In genomic region chr8:85433017-85433393, GRCm38 (mm10) we compare ENCODE assay signal across 8 mouse cellular contexts. TPM values are rescaled to one million over a fixed set of nuclear protein-coding genes. Genes with fewer than 3 reads are reported as not detected.
DNase-seq lines count a peak whose midpoint lies in the region; ATAC-seq and TF ChIP-seq lines count a peak whose summit lies in the region.

No protein-coding gene starts in this region.

- no peaks in the 10 kb centered on the region for H3K27me3 ChIP-seq in liver, adult 2 months (ENCODE audit: control insufficient read depth, insufficient read depth, low read length)
- 0 out of 2 replicates have a peak, but pooled peaks cover 3% of the 10 kb centered on the region for H3K27me3 ChIP-seq in limb, embryonic 12.5 days
- H3K27me3 ChIP-seq in neural tube, embryonic 15.5 days (replicated peaks), result no peaks in the 10 kb centered on the region

- peaks cover 16% of the 10 kb centered on the region for H3K4me1 ChIP-seq in liver, adult 2 months (ENCODE audit: control insufficient read depth, insufficient read depth, low read length)
- peaks cover 24% of the 10 kb centered on the region for H3K4me1 ChIP-seq in limb, embryonic 12.5 days (replicated peaks)
- peaks cover 24% of the 10 kb centered on the region for H3K4me1 ChIP-seq in neural tube, embryonic 15.5 days

- TF ChIP-seq CTCF in liver, adult 2 months (IDR thresholded peaks at IDR 0.05; ENCODE audit: low read depth, low read length), result no peak

- H3K4me3 ChIP-seq in liver, adult 2 months (ENCODE audit: insufficient read depth, low read depth, low read length), result no peak overlapping the region
- peak overlapping the region; percentile 78 for H3K4me3 ChIP-seq in limb, embryonic 12.5 days (replicated peaks)
- H3K4me3 ChIP-seq in neural tube, embryonic 15.5 days (replicated peaks), result peak overlapping the region; percentile 61

- no peak for TF ChIP-seq POLR2A in liver, adult 2 months (IDR thresholded peaks at IDR 0.05; ENCODE audit: extremely low read depth, insufficient read depth, low read length)

- peak overlapping the region; percentile 62 for H3K4me2 ChIP-seq in limb, embryonic 12.5 days
- peak overlapping the region; percentile 58 for H3K4me2 ChIP-seq in neural tube, embryonic 15.5 days

- H3K36me3 ChIP-seq in liver, adult 2 months (ENCODE audit: control insufficient read depth, insufficient read depth, low read length), result no peaks in the 10 kb centered on the region
- no peaks in the 10 kb centered on the region for H3K36me3 ChIP-seq in limb, embryonic 12.5 days
- no peaks in the 10 kb centered on the region for H3K36me3 ChIP-seq in neural tube, embryonic 15.5 days

- WGBS in liver, adult 2 months, result under 1% methylated on average over 6 of the region's 6 CpGs
- WGBS in limb, embryonic 12.5 days, result 4% methylated on average over 6 of the region's 6 CpGs
- WGBS in neural tube, embryonic 15.5 days, result 3% methylated on average over 6 of the region's 6 CpGs

- ATAC-seq in erythroblast, adult 5-6 weeks (replicated peaks; ENCODE audit: low FRiP score, poor library complexity, severe bottlenecking), result peak; percentile 42
- ATAC-seq in limb, embryonic 12.5 days (ENCODE audit: insufficient number of reproducible peaks, insufficient read depth, low FRiP score, low TSS enrichment, low read depth), result peak; percentile 68
- ATAC-seq in neural tube, embryonic 15.5 days (ENCODE audit: low FRiP score), result peak; percentile 64

- no peaks in the 10 kb centered on the region for H3K9me3 ChIP-seq in limb, embryonic 12.5 days
- no peaks in the 10 kb centered on the region for H3K9me3 ChIP-seq in neural tube, embryonic 15.5 days (replicated peaks)

- H3K27ac ChIP-seq in liver, adult 2 months (replicated peaks; ENCODE audit: insufficient read depth, low read depth, low read length), result 0 out of 2 replicates have a peak overlapping the region, but pooled peaks have one; percentile 17
- H3K27ac ChIP-seq in limb, embryonic 12.5 days, result no peak overlapping the region
- peak overlapping the region; percentile 90 for H3K27ac ChIP-seq in neural tube, embryonic 15.5 days (replicated peaks)

- peaks cover 7% of the 10 kb centered on the region; the same call in 1 of the 2 replicates for H3K79me2 ChIP-seq in liver, adult 2 months (ENCODE audit: control insufficient read depth, insufficient read depth, low read length)

- H3K9ac ChIP-seq in liver, adult 2 months (ENCODE audit: low read depth, low read length), result no peak overlapping the region
- 0 out of 2 replicates have a peak overlapping the region, but pooled peaks have one; percentile 37 for H3K9ac ChIP-seq in limb, embryonic 12.5 days (replicated peaks)
- H3K9ac ChIP-seq in neural tube, embryonic 15.5 days (replicated peaks), result peak overlapping the region; percentile 67; the same call in 1 of the 2 replicates

- no peak for DNase-seq in liver, adult 2 months (ENCODE audit: extremely low read depth, low read depth, low spot score)
- DNase-seq in liver, result no peak
- no peak for DNase-seq in layer of hippocampus, adult 11-12 months (ENCODE audit: low spot score)
- DNase-seq in T-cell, adult 2 months (ENCODE audit: low spot score), result no peak
- no peak for DNase-seq in adrenal gland, adult (ENCODE audit: inconsistent age in 2 of 2, low spot score in 1 of 2)

RNA-seq across cellular contexts. Expression of gene 4921524J17Rik, which starts 0.4 kb away (rescaled TPM):
- 6.2 and 8.6 TPM in 2 replicates for total RNA-seq in liver, adult 2 months (2014; rRNA removed)
- polyA plus RNA-seq in liver, adult 2 months (2012; rRNA removed), result 2.9 TPM in 2 replicates
- total RNA-seq in erythroblast, adult 5-6 weeks (2015; ENCODE audit: low replicate concordance), result 9.4 and 22.5 TPM in 2 replicates
- 8.3 and 15.9 TPM in 2 replicates for total RNA-seq in erythroblast, adult 5-6 weeks (2017; ENCODE audit: low replicate concordance)
- polyA plus RNA-seq in limb, embryonic 12.5 days (2016; fragmentation: Nextera tagmentation; extraction: Ambion mirVana), result 53.5 TPM in 2 replicates
- 37.4 and 37.6 TPM in 2 replicates for polyA plus RNA-seq in neural tube, embryonic 15.5 days (2015; fragmentation: Nextera tagmentation; extraction: Ambion mirVana)

RNA-seq across cellular contexts. Expression of gene Mylk3, which starts 46.9 kb away (rescaled TPM):
- total RNA-seq in liver, adult 2 months (2014; rRNA removed), result 0.34 and 0.55 TPM in 2 replicates
- polyA plus RNA-seq in liver, adult 2 months (2012; rRNA removed), result 0.20 and 0.39 TPM in 2 replicates
- 48.0 and 94.9 TPM in 2 replicates for total RNA-seq in erythroblast, adult 5-6 weeks (2015; ENCODE audit: low replicate concordance)
- total RNA-seq in erythroblast, adult 5-6 weeks (2017; ENCODE audit: low replicate concordance), result 229 and 257 TPM in 2 replicates
- 2.2 and 2.4 TPM in 2 replicates for polyA plus RNA-seq in limb, embryonic 12.5 days (2016; fragmentation: Nextera tagmentation; extraction: Ambion mirVana)
- polyA plus RNA-seq in neural tube, embryonic 15.5 days (2015; fragmentation: Nextera tagmentation; extraction: Ambion mirVana), result 0.56 and 0.90 TPM in 2 replicates

RNA-seq across cellular contexts. Expression of gene Gpt2, which starts 59.4 kb away (rescaled TPM):
- 345 and 351 TPM in 2 replicates for total RNA-seq in liver, adult 2 months (2014; rRNA removed)
- 135 and 180 TPM in 2 replicates for polyA plus RNA-seq in liver, adult 2 months (2012; rRNA removed)
- 0.84 TPM in 1 of 2 replicates, not detected in the other for total RNA-seq in erythroblast, adult 5-6 weeks (2015; ENCODE audit: low replicate concordance)
- total RNA-seq in erythroblast, adult 5-6 weeks (2017; ENCODE audit: low replicate concordance), result not detected in 2 replicates
- 61.6 and 64.8 TPM in 2 replicates for polyA plus RNA-seq in limb, embryonic 12.5 days (2016; fragmentation: Nextera tagmentation; extraction: Ambion mirVana)
- polyA plus RNA-seq in neural tube, embryonic 15.5 days (2015; fragmentation: Nextera tagmentation; extraction: Ambion mirVana), result 51.2 and 60.2 TPM in 2 replicates
